Mouse (Mus musculus) stomach, embryonic 16.5 days (tissue): ENCODE data around the gene Olfr419. TPM values are rescaled to one million over a fixed set of nuclear protein-coding genes. Genes with fewer than 3 reads are reported as not detected.

Experiments used
- ATAC-seq: fragments of 200-750 bp; cut with Nextera tagmentation; 2 replicates; pipeline ENCODE4 v1.8.0; 2017; ENCODE audit warnings: moderate number of reproducible peaks, moderate TSS enrichment; ENCODE audit not compliant: insufficient read depth, low FRiP score
- H3K27ac ChIP-seq: fragments of 300-500 bp; sonication (generic); 2 replicates; pipeline ENCODE4 v1.5.1; 2014; ENCODE audit warnings: low read length
- H3K27me3 ChIP-seq: fragments of 300-500 bp; sonication (generic); 2 replicates; pipeline ENCODE4 v1.6.1; 2014; ENCODE audit warnings: low read length, control low read depth, mixed read lengths; ENCODE audit not compliant: control insufficient read depth, insufficient read depth
- H3K36me3 ChIP-seq: fragments of 300-500 bp; sonication (generic); 2 replicates; pipeline ENCODE4 v1.6.1; 2014; ENCODE audit warnings: low read length; ENCODE audit not compliant: control insufficient read depth, insufficient read depth
- H3K4me1 ChIP-seq: fragments of 300-500 bp; sonication (generic); 2 replicates; pipeline ENCODE4 v1.6.1; 2014; ENCODE audit warnings: low read length, control low read depth, mixed read lengths; ENCODE audit not compliant: control insufficient read depth, insufficient read depth
- H3K4me2 ChIP-seq: fragments of 300-500 bp; sonication (generic); 2 replicates; pipeline ENCODE4 v1.6.1; 2014; ENCODE audit warnings: low read depth, low read length, mixed read lengths
- H3K4me3 ChIP-seq: fragments of 300-500 bp; sonication (generic); replicated peaks from 2 replicates; pipeline ENCODE4 v1.5.1; 2014; ENCODE audit warnings: mild to moderate bottlenecking, low read length
- H3K9ac ChIP-seq: fragments of 300-500 bp; sonication (generic); 2 replicates; pipeline ENCODE4 v1.6.1; 2014; ENCODE audit warnings: low read length
- H3K9me3 ChIP-seq: fragments of 300-500 bp; sonication (generic); replicated peaks from 2 replicates; pipeline ENCODE4 v1.6.1; 2016; ENCODE audit warnings: low read length, control low read depth; ENCODE audit not compliant: control insufficient read depth
- WGBS: fragments of 180-500 bp; shearing (Covaris S2); extraction: QIAGEN DNeasy Blood & Tissue Kit; methylation state at CpG from one replicate; pipeline ENCODE4 v1.1.7; 2014; 5-methylcytosine and 5-hydroxymethylcytosine counted together
- polyA plus RNA-seq: library from polyadenylated mRNA; unstranded; fragments of >200 nt; fragmentation: Nextera tagmentation; extraction: Ambion mirVana; gene quantifications from 2 replicates; pipeline ENCODE4 v1.2.1, GENCODE M21; 2015

Gene Olfr419
- not detected in 2 replicates for polyA plus RNA-seq

GRCm38 (mm10) chr1:174251961-174252360 lies at the start of gene Olfr419:
Olfr419 (minus strand) TSS chr1:174252061.
- Histone ChIP-seq H3K4me3 (no peak within 1 kb of the TSS), H3K36me3 (no peaks in the 10 kb centered on the region), H3K27ac (no peak within 1 kb of the TSS), H3K9ac (no peak within 1 kb of the TSS), H3K4me2 (no peak within 1 kb of the TSS), H3K4me1 (no peaks in the 10 kb centered on the region), H3K27me3 (no peaks in the 10 kb centered on the region), H3K9me3 (no peaks in the 10 kb centered on the region)
- ATAC-seq, result no peak
- WGBS, result 69% methylated on average over 3 of the region's 3 CpGs

GRCm38 (mm10) chr1:174270643-174271042 lies 18.8 kb upstream of the Olfr419 start:
- Histone ChIP-seq H3K9me3 (no peaks in the 10 kb centered on the region), H3K4me1 (no peaks in the 10 kb centered on the region), H3K9ac (no peak overlapping the region), H3K27ac (no peak overlapping the region), H3K4me3 (no peak overlapping the region), H3K36me3 (no peaks in the 10 kb centered on the region), H3K27me3 (no peaks in the 10 kb centered on the region), H3K4me2 (no peak overlapping the region)
- no peak for ATAC-seq
- 73% methylated on average over 3 of the region's 3 CpGs for WGBS

- H3K36me3 ChIP-seq, result no peaks in the 10 kb centered on the region
- ATAC-seq, result no peak
- no peak overlapping the region for H3K4me2 ChIP-seq
- WGBS, result 60% methylated on average over 4 of the region's 4 CpGs
- H3K9ac ChIP-seq, result no peak overlapping the region
- H3K27me3 ChIP-seq, result no peaks in the 10 kb centered on the region
- no peaks in the 10 kb centered on the region for H3K9me3 ChIP-seq
- H3K4me1 ChIP-seq, result no peaks in the 10 kb centered on the region
- no peak overlapping the region for H3K27ac ChIP-seq
- no peak overlapping the region for H3K4me3 ChIP-seq
Measured at GRCm38 (mm10) chr1:174269162-174269561, 17.3 kb upstream of the Olfr419 start.

- Histone ChIP-seq H3K27ac (no peak overlapping the region), H3K9me3 (no peaks in the 10 kb centered on the region), H3K9ac (no peak overlapping the region), H3K27me3 (no peaks in the 10 kb centered on the region), H3K4me1 (no peaks in the 10 kb centered on the region), H3K4me2 (no peak overlapping the region), H3K4me3 (no peak overlapping the region), H3K36me3 (no peaks in the 10 kb centered on the region)
- ATAC-seq, result no peak
- WGBS, result 80% methylated on average over 4 of the region's 4 CpGs
Measured at GRCm38 (mm10) chr1:174267816-174268215, 16.0 kb upstream of the Olfr419 start.

- no peaks in the 10 kb centered on the region for H3K4me1 ChIP-seq
- H3K9me3 ChIP-seq, result no peaks in the 10 kb centered on the region
- H3K36me3 ChIP-seq, result no peaks in the 10 kb centered on the region
- H3K9ac ChIP-seq, result no peak overlapping the region
- 87% methylated on average over 2 of the region's 2 CpGs for WGBS
- no peak overlapping the region for H3K4me3 ChIP-seq
- H3K27ac ChIP-seq, result no peak overlapping the region
- H3K27me3 ChIP-seq, result no peaks in the 10 kb centered on the region
- H3K4me2 ChIP-seq, result no peak overlapping the region
- no peak for ATAC-seq
Measured at GRCm38 (mm10) chr1:174250376-174250775, 1.5 kb downstream of the Olfr419 start.

- Histone ChIP-seq H3K9me3 (no peaks in the 10 kb centered on the region), H3K27me3 (no peaks in the 10 kb centered on the region), H3K4me1 (no peaks in the 10 kb centered on the region), H3K27ac (no peak overlapping the region), H3K4me3 (no peak overlapping the region), H3K4me2 (no peak overlapping the region), H3K9ac (no peak overlapping the region), H3K36me3 (no peaks in the 10 kb centered on the region)
- 88% methylated on average over 6 of the region's 6 CpGs for WGBS
- no peak for ATAC-seq
Measured at GRCm38 (mm10) chr1:174247170-174247569, 4.7 kb downstream of the Olfr419 start.

GRCm38 (mm10) chr1:174246080-174246479 lies 5.8 kb downstream of the Olfr419 start:
- Histone ChIP-seq H3K4me3 (no peak overlapping the region), H3K36me3 (no peaks in the 10 kb centered on the region), H3K27me3 (no peaks in the 10 kb centered on the region), H3K9me3 (no peaks in the 10 kb centered on the region), H3K4me2 (no peak overlapping the region), H3K9ac (no peak overlapping the region), H3K4me1 (no peaks in the 10 kb centered on the region), H3K27ac (no peak overlapping the region)
- ATAC-seq, result no peak
- WGBS, result 67% methylated on average over 1 of the region's 1 CpGs

- no peak overlapping the region for H3K27ac ChIP-seq
- ATAC-seq, result no peak
- WGBS, result 73% methylated on average over 2 of the region's 2 CpGs
Measured at GRCm38 (mm10) chr1:174244621-174245020, 7.2 kb downstream of the Olfr419 start.

GRCm38 (mm10) chr1:174239916-174240315 lies 11.9 kb downstream of the Olfr419 start:
- no peaks in the 10 kb centered on the region for H3K36me3 ChIP-seq
- H3K4me2 ChIP-seq, result no peak overlapping the region
- no peaks in the 10 kb centered on the region for H3K9me3 ChIP-seq
- WGBS, result 77% methylated on average over 4 of the region's 4 CpGs
- no peak overlapping the region for H3K27ac ChIP-seq
- no peaks in the 10 kb centered on the region for H3K4me1 ChIP-seq
- no peaks in the 10 kb centered on the region for H3K27me3 ChIP-seq
- ATAC-seq, result no peak
- no peak overlapping the region for H3K9ac ChIP-seq
- no peak overlapping the region for H3K4me3 ChIP-seq

More at GRCm38 (mm10) chr1:174244621-174245020, 7.2 kb downstream of the Olfr419 start:
- Histone ChIP-seq H3K4me2 (no peak overlapping the region), H3K4me3 (no peak overlapping the region), H3K9me3 (no peaks in the 10 kb centered on the region), H3K36me3 (no peaks in the 10 kb centered on the region), H3K27me3 (no peaks in the 10 kb centered on the region), H3K9ac (no peak overlapping the region), H3K4me1 (no peaks in the 10 kb centered on the region)
